Mouse (Mus musculus) intestine, embryonic 16.5 days (tissue): Measurements from ENCODE around the gene Tnfsf12. TPM values are rescaled to one million over a fixed set of nuclear protein-coding genes. Genes with fewer than 3 reads are reported as not detected.
"Not testable (repeated sequence)": the region's sequence is repeated elsewhere in the genome, so short reads cannot be mapped to it uniquely, and the experiment has no call there.

Experiments used
- ATAC-seq: fragments of 200-750 bp; cut with Nextera tagmentation; 2 replicates; pipeline ENCODE4 v1.8.0; 2017; ENCODE audit warnings: moderate TSS enrichment, moderate library complexity
- H3K27ac ChIP-seq: fragments of 300-500 bp; sonication (generic); 2 replicates; pipeline ENCODE4 v1.5.1; 2014; ENCODE audit warnings: mild to moderate bottlenecking, low read length
- H3K27me3 ChIP-seq: fragments of 300-500 bp; sonication (generic); replicated peaks from 2 replicates; pipeline ENCODE4 v1.6.1; 2014; ENCODE audit warnings: low read length, control low read depth, mixed read lengths; ENCODE audit not compliant: control insufficient read depth, insufficient read depth
- H3K36me3 ChIP-seq: fragments of 300-500 bp; sonication (generic); 2 replicates; pipeline ENCODE4 v1.6.1; 2014; ENCODE audit warnings: low read length, control low read depth; ENCODE audit not compliant: control insufficient read depth, insufficient read depth
- H3K4me1 ChIP-seq: fragments of 300-500 bp; sonication (generic); 2 replicates; pipeline ENCODE4 v1.6.1; 2014; ENCODE audit warnings: low read length, control low read depth, mixed read lengths; ENCODE audit not compliant: control insufficient read depth, insufficient read depth
- H3K4me2 ChIP-seq: fragments of 300-500 bp; sonication (generic); 2 replicates; pipeline ENCODE4 v1.6.1; 2014; ENCODE audit warnings: low read depth, low read length, control low read depth
- H3K4me3 ChIP-seq: fragments of 300-500 bp; sonication (generic); 2 replicates; pipeline ENCODE4 v1.5.1; 2014; ENCODE audit warnings: mild to moderate bottlenecking, low read length
- H3K9ac ChIP-seq: fragments of 300-500 bp; sonication (generic); 2 replicates; pipeline ENCODE4 v1.6.1; 2014; ENCODE audit warnings: low read depth, low read length
- H3K9me3 ChIP-seq: fragments of 300-500 bp; sonication (generic); 2 replicates; pipeline ENCODE4 v1.6.1; 2016; ENCODE audit warnings: low read length, control low read depth; ENCODE audit not compliant: control insufficient read depth
- WGBS: fragments of 180-500 bp; shearing (Covaris S2); extraction: QIAGEN DNeasy Blood & Tissue Kit; methylation state at CpG from one replicate; pipeline ENCODE4 v1.1.7; 2014; 5-methylcytosine and 5-hydroxymethylcytosine counted together
- polyA plus RNA-seq: library from polyadenylated mRNA; unstranded; fragments of >200 nt; fragmentation: Nextera tagmentation; extraction: Ambion mirVana; gene quantifications from 2 replicates; pipeline ENCODE4 v1.2.1, GENCODE M21; 2015

The Tnfsf12 gene
- polyA plus RNA-seq, 1 experiment from 2014 or later, result 6.3 TPM

- no peaks in the 10 kb centered on the region for H3K9me3 ChIP-seq
- no peak overlapping the region for H3K4me3 ChIP-seq
- no peak overlapping the region for H3K4me2 ChIP-seq
- no peak for ATAC-seq
- H3K27me3 ChIP-seq, result no peaks in the 10 kb centered on the region
- no peaks in the 10 kb centered on the region for H3K4me1 ChIP-seq
- no peaks in the 10 kb centered on the region for H3K36me3 ChIP-seq
- 85% methylated on average over 4 of the region's 4 CpGs for WGBS
- H3K27ac ChIP-seq, result no peak overlapping the region
- no peak overlapping the region for H3K9ac ChIP-seq
Measured at GRCm38 (mm10) chr11:69707480-69707847, 11.8 kb upstream of the Tnfsf12 start.

- 48% methylated on average over 6 of the region's 6 CpGs for WGBS
- no peak overlapping the region for H3K27ac ChIP-seq
- H3K4me2 ChIP-seq, result no peak overlapping the region
- H3K9me3 ChIP-seq, result no peaks in the 10 kb centered on the region
- H3K27me3 ChIP-seq, result no peaks in the 10 kb centered on the region
- no peaks in the 10 kb centered on the region for H3K36me3 ChIP-seq
- no peak overlapping the region for H3K4me3 ChIP-seq
- no peak for ATAC-seq
- no peaks in the 10 kb centered on the region for H3K4me1 ChIP-seq
- H3K9ac ChIP-seq, result no peak overlapping the region
Measured at GRCm38 (mm10) chr11:69706775-69707479, 11.3 kb upstream of the Tnfsf12 start.

- Histone ChIP-seq H3K4me1 (no peaks in the 10 kb centered on the region), H3K36me3 (no peaks in the 10 kb centered on the region), H3K9me3 (no peaks in the 10 kb centered on the region), H3K4me3 (no peak overlapping the region), H3K27me3 (no peaks in the 10 kb centered on the region), H3K9ac (no peak overlapping the region), H3K27ac (no peak overlapping the region), H3K4me2 (no peak overlapping the region)
- 44% methylated on average over 2 of the region's 2 CpGs for WGBS
- ATAC-seq, result no peak
Measured at GRCm38 (mm10) chr11:69704613-69705010, 9.0 kb upstream of the Tnfsf12 start.

GRCm38 (mm10) chr11:69703814-69704612, 8.4 kb upstream of the Tnfsf12 start:
- Histone ChIP-seq H3K27ac (no peak overlapping the region), H3K27me3 (no peaks in the 10 kb centered on the region), H3K4me1 (no peaks in the 10 kb centered on the region), H3K36me3 (no peaks in the 10 kb centered on the region), H3K4me3 (no peak overlapping the region), H3K4me2 (no peak overlapping the region), H3K9ac (no peak overlapping the region), H3K9me3 (no peaks in the 10 kb centered on the region)
- WGBS, result 61% methylated on average over 8 of the region's 8 CpGs
- ATAC-seq, result no peak

GRCm38 (mm10) chr11:69703381-69703780, 7.7 kb upstream of the Tnfsf12 start:
- not testable (repeated sequence) for H3K36me3 ChIP-seq, H3K4me2 ChIP-seq, H3K4me3 ChIP-seq, H3K4me1 ChIP-seq, H3K9me3 ChIP-seq, H3K27me3 ChIP-seq, H3K9ac ChIP-seq, ATAC-seq, H3K27ac ChIP-seq
- WGBS, result 66% methylated on average over 2 of the region's 3 CpGs

GRCm38 (mm10) chr11:69702886-69703285, 7.2 kb upstream of the Tnfsf12 start:
- not testable (repeated sequence) for H3K36me3 ChIP-seq, H3K9me3 ChIP-seq, H3K27ac ChIP-seq, H3K4me2 ChIP-seq, H3K4me1 ChIP-seq, H3K9ac ChIP-seq, H3K27me3 ChIP-seq, ATAC-seq, H3K4me3 ChIP-seq
- 95% methylated on average over 9 of the region's 10 CpGs for WGBS

- H3K9me3 ChIP-seq, result no peaks in the 10 kb centered on the region
- no peak for ATAC-seq
- no peak overlapping the region for H3K9ac ChIP-seq
- no peak overlapping the region for H3K4me3 ChIP-seq
- WGBS, result 19% methylated on average over 1 of the region's 1 CpGs
- H3K4me2 ChIP-seq, result no peak overlapping the region
- peaks cover 4% of the 10 kb centered on the region for H3K4me1 ChIP-seq
- H3K36me3 ChIP-seq, result no peaks in the 10 kb centered on the region
- no peak overlapping the region for H3K27ac ChIP-seq
- no peaks in the 10 kb centered on the region for H3K27me3 ChIP-seq
Measured at GRCm38 (mm10) chr11:69699595-69699994, 3.9 kb upstream of the Tnfsf12 start.

- Histone ChIP-seq H3K4me2 (no peak overlapping the region), H3K4me1 (peaks cover 4% of the 10 kb centered on the region), H3K4me3 (no peak overlapping the region), H3K36me3 (no peaks in the 10 kb centered on the region), H3K9ac (no peak overlapping the region), H3K27ac (no peak overlapping the region), H3K27me3 (no peaks in the 10 kb centered on the region), H3K9me3 (no peaks in the 10 kb centered on the region)
- 69% methylated on average over 5 of the region's 5 CpGs for WGBS
- ATAC-seq, result no peak
Measured at GRCm38 (mm10) chr11:69698574-69698973, 2.9 kb upstream of the Tnfsf12 start.

- Histone ChIP-seq H3K4me2 (no peak overlapping the region), H3K4me1 (peaks cover 9% of the 10 kb centered on the region), H3K4me3 (no peak overlapping the region), H3K27ac (no peak overlapping the region), H3K9ac (no peak overlapping the region), H3K27me3 (no peaks in the 10 kb centered on the region), H3K36me3 (no peaks in the 10 kb centered on the region), H3K9me3 (no peaks in the 10 kb centered on the region)
- 87% methylated on average over 3 of the region's 3 CpGs for WGBS
- ATAC-seq, result no peak
Measured at GRCm38 (mm10) chr11:69697396-69697795, 1.7 kb upstream of the Tnfsf12 start.
